Mouse (Mus musculus) layer of hippocampus, postnatal 25 days (tissue): Measurements from ENCODE around the gene Galnt18. TPM values are rescaled to one million over a fixed set of nuclear protein-coding genes. Genes with fewer than 3 reads are reported as not detected.

Experiments
- DNase-seq, 2 experiments: peaks; one replicate each; pipeline ENCODE4 v3.0.0; 2022; ENCODE audit warnings: mixed read lengths in 2 of 2, low spot score in 1 of 2; ENCODE audit errors: extremely low spot score in 1 of 2
- total RNA-seq, 2 experiments: library from RNA; stranded (reverse); gene quantifications; 2 replicates each; pipeline ENCODE4 v1.2.3; 2021

The Galnt18 gene
- total RNA-seq, 2 experiments from 2014 or later = 59.3 to 59.6 TPM

DNA sequence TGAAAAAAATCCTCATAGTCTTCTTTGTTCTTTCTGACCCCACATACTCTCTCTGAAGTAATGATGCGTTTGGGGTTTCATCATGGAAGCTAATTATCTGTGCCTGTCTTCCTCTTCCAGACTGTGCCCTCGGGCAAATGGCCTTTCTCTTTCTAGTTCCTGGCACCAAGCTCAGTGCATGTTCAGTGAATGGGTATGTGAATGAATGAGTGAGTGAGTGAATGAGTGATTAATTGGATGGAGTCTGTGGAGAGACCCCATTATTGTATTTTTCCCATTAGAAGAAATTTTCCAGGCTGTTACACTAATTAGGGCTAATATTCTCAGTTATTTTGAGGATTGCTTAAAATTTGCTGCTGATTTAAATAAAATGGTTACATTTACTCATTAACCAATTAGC lies 279.2 kb downstream of the Galnt18 start:
- no peak for DNase-seq

DNA sequence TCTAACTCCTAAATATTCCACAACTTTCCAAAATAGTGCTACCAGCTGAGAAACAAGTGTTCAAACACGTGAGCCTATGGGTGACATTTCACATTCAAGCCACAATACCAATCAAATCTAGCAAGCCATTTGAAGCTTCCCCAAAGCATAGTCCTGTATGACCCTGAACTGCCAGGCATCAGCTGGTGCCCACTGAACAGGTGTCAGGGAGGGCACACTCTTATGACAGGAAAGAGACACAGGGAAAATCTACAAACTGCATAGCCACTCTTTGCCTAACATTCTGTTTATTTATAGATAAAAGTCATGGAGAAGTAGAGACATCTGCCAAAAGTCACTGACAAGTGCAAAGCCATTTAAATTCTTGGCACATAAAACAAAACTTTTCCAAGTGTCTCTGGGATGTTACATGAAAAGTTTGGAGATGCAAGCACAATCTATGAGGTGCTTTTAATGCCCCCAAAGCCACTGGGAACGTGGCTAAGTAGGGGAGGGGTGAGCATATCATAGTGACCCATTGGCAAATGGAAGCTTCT lies 280.5 kb downstream of the Galnt18 start:
- DNase-seq = no peak

DNA sequence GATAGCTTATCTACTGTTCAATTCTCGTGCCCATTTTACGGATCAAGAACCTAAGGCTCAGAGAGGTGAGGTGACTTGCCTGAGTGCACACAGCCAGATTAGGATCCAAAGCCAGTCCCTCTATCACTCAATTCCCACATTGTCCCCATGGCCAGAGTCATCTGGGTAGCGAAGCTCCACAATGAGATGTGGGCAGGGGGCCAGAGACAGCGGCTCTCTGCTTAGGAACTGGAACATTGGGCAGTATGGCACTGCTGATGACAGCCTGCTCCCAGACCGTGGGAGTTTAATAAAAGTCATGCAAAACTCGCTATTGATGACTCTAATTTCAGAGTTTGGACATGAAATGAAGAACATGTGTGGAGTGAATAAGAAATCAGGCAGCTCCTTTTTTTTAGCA lies 282.6 kb downstream of the Galnt18 start:
- DNase-seq = peak in 1 of 2 experiments; percentile 23

DNA sequence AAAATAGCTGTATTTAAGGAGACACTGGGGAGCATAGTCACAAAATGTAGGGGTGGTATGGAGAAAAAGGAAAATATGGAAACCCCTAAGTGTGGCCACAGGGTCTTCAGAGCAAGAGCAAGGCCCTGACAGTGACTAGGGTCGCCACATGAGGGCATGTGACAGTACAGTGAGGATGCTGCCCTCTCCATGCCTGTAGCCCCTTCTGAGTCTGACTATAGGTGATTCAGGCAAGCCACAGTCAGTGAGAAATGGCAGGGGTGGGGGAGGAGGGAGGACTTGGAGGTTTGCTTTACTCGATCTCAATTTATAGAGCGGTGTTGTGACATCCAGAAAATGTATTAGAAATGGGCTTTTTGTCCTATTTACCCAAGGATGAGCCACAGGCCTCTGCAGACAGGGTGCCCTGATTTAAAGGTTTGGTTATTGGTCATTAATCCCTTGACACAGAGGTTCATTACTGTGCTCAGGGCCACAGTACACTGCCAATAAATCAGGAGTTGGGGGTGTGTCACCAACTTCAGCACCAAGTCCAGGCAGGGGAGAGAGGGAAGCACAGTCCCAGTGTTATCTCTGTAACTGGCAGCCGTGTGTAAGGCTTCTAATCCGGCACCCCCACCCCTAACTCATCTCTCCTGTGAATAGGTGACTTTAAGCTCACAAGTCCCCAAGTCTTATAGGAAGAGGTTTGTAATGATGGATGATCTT lies 287.4 kb downstream of the Galnt18 start:
- DNase-seq = no peak

DNA sequence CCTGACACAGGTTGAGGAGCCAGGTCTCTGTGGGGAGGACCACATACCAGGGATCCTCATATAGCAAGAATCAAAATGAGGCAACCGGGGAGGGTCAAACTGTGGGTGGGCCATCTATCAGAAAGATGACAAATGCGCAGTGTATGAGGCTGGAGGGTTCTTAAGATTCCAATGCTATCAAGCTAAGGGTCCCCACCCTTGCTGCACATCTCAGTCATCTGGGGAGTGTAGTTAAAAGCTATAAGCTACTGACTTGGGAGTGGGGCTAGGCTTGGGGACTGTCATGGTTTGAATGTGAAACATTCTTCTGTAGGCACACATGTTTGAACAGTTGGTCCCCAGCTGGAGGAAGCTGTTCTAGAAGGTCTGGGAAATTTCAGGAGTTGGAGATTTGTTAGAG lies 288.2 kb downstream of the Galnt18 start:
- DNase-seq = no peak

DNA sequence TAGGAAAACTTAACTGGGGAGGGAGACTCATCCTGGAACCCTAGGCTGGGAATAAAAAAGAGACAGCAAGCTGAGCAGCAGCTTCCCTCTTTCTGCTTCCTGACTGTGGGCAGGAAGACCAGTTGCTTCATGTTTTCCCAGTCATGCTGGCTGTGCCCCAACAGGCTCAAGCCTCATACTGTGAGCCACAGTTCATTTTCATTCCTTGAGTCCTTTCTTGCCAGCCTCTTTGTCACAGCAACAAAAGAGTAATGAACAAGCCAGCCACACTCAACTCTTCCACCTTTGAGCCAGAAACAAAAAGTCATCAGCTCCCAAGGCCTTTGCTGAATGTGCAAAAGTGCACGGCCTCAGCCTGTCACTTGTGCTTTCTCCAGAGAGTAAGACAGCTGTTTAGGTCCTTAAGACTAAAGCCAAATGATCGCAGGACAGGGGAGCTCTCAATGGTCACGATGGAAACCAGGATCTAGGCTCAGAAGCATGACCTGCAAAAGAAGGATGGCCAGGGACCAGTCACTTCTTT lies 292.9 kb downstream of the Galnt18 start:
- DNase-seq = no peak

DNA sequence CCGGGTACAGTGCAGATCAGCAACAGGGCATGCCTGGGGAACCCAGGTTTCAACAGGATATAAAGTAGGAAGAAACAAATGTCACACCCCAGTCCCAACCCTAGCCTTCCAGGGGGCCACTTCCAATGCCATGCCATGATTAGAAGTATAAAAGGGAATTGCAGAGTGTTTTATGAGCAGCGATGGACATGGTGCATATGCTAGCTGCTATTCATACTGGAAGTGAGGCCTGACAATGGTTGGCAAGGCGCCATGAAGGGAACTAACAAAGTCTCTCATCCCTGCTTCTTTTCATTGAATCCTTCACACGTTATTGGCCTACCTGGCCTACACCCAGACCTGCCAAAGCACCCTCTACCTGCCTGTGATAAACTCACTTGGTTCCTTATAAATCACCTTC lies 295.9 kb downstream of the Galnt18 start:
- no peak for DNase-seq

DNA sequence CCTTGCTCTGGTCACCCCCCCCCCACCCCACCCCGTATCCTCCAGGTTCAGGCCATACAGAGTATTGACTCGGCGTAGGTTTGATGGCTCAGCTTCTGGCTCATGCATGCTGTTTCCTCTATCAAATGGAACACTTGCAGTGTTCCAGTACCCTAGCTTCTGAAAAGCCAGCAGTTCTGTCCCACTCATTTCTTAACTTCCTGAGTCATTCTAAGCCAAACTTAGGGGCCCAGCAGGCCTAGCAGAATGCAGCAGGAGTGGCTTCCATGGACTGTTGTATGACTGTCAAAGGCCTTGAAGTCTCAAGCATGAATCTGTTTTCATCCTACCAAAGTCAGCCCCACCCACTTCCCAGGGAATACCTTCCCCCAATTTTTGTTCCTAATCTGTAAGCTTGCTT lies 296.5 kb downstream of the Galnt18 start:
- no peak for DNase-seq

DNA sequence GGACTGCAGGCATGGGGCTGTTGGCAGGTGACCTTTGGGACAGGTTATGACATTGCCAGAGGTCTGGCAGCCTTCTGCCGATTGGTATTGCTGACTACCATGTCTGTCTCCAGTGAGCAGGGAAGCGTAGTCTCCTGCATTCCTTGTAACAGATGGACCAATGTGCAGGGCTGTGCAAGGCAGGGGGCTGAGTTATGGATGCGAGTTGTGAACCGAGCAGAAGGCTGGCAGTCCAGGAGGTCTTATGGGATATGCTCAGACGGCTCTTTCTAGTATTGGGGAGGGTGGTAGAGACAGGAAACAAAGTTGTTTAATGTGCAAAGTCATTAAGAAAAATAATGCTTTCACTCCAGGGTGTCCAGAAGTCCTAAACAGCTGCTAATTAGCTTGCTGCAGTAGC lies 312.1 kb downstream of the Galnt18 start:
- no peak for DNase-seq

DNA sequence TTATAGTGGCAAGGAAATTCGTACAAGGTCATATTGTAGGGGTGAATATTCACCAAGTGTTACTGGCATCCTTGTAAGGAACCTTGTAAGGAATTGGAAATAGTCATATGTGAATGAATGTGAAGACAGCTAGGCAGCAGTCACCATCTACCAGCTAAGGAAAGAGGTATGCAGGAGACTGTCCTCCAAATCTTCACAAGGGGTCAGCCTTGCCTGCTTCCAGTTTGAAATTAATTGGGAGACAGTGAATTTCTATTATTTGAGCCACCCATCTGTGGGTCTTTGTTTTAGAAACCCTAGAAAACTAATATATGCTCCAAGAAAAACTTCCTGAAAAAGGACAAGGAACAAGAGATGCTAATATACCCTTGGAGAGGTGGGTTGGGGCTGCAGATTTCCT lies 313.1 kb downstream of the Galnt18 start:
- DNase-seq = no peak

DNA sequence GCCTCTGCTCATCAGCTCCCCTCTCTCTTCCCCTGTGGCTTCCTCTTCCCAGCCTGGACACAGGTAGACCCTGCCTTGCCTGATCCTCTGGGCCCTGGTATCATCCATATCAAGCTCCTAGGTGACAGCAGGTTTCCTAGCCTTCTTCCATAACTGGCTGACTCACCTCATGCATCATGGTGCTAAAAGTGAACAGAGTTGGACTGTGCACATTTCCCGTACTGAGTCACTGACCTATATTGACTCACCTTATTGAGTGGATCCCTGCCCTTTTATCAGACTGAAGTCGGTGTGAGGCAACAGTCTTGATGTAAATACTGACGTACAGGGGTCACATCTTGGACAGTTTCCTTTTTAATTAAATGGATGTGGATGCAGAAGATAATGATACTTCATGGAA lies 313.7 kb downstream of the Galnt18 start:
- DNase-seq = no peak

DNA sequence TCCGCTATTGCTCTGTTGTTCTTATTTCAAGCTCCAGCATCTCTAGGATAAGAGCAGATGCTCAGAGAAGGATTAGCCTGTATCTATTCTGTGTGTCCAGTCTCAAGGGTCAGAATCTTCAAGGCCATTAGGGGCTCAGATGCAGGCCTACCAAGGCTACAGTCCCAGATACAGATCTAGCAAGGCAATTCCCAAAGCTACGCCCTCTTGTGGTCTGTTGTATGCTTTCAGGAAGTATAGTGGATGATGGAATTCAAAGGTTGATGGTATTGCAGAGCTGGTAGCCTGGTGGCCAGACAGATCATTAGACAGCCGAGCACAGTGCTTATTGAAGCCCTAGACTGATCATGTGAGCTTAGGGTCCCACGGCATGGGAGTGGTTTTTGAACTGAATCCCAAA lies 320.1 kb downstream of the Galnt18 start:
- no peak for DNase-seq

DNA sequence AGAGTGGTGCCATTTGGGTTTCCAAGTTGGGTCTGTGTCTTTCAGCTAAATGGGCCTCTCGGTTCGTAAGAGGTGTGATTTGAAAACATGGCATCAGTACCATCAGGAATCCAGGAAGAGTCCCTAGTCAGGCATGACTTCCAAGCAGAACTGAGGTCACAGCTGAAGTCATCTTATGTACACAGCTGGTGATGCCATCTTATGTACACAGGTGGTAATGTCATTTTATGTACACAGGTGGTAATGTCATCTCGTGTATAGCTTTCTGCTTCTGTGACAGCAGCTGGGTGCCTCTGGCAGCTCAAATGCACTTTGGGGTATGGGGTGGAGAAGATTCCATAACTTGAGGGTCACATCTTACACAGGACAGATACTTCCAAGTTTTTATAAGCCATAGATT lies 323.8 kb downstream of the Galnt18 start:
- DNase-seq = no peak

DNA sequence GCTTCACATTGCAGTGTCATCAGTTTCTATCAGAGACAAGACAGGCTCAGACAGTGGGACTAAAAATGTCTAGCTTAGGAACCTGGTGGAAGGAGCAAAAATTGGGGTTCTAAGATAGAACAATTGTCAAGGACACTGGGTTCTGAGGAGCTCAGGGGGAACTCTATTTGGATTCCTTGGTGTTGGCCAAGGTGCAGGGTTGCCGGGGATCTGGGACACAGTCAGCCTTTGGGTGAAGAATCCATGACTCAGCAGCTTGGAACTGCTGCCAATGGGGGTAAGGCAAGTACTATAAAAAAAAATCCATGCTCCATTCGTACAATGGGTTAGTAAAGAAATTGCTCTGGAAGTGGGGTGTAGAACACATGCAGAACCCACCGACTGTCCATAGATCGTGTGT lies 324.2 kb downstream of the Galnt18 start:
- no peak for DNase-seq

DNA sequence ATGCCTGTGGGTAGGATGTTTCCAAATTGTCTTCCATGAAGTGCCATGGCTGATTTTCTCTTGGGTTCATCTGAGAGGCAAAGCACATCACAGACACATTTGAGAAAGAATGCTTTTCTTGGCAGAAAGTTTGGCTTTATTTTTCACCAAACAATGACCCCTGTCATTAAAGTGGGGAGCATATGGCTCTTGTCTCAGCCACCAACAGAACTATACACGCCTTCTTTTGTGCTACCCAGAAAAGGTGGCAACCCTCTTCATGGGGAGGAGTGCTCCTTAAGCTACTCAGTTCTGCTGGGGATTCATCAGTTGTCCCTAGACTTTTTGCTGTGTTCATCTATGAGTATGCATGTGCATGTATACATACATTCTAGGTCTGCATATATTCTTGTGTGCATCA lies 327.8 kb downstream of the Galnt18 start:
- DNase-seq = no peak

DNA sequence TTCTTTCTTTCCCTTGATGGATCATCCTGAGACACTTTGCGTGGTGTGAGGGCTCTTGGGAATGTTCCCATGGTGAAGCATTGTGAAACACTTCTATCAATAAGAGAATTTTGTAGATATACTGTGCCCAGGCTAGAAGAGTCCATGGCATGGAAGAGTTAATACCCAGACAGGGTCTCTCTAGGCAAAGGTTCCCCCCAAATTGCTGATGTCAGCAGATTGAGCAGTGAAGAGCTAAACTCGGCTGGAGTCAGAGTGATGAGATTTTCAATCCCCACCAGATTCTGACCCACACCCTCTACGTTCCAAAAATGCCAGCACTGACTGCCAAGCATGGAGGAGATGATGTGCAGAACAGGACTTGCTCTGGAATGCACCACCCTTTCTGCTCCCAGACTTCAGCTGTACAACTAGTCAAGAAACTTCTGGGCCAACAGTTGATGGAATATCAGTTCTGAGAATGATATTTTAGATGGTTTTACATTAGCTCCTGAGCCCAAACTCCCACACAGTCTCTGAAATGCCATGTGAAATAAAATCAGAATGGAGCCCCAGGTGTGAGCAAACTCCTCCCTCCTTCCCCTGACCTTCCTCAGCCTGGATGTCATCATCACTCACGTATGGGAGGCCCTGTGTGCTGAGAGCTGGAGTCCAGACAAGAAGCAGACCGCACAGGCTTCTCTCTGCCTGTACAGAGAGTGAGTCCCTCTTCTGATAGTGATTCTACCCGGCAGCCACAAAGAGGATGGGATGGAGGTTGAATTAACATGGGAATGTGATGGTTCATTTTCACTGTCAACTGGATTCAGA lies 329.3 kb downstream of the Galnt18 start:
- no peak for DNase-seq

DNA sequence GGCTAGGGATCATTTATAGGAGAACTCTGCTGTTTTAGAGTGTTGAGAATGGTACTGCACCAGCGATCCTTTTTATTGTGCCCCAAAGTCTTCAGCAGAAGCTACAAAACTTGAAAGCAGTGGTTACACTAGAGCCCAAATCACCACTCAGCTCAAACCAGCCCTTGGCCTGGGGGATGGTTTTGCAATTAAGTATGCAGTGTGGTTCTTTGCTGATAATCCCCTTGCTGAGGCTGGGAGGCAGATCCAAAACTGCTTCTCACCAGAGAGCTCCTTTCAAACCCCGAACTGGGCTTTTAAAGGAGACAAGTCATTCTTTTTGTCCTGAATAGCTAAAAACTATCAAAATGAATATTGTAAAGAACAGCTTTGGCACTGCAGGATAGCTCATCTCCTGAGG lies 346.6 kb downstream of the Galnt18 start:
- no peak for DNase-seq

DNA sequence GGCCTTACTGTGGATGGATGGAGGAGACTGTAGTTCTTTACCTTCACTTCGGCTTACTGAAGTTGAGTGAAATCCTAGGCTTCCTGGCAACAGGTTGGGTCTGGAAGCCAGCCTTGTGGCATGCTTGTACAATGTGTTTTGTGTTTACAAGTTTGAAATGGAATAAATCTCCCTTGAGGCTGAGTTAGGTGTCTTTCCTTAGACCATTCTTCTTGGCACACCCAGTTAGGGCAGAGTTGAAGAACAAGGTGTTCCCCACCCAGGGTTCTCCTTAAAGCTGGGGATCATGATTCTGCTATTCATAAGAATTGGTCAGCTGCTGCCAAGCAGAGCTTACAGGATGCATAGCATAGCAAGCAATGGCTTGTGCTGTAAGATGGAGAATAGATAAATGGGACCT lies 352.4 kb downstream of the Galnt18 start:
- no peak for DNase-seq
